Mouse (Mus musculus): ENCODE measurements around the gene Hmbs. TPM values are rescaled to one million over a fixed set of nuclear protein-coding genes. Genes with fewer than 3 reads are reported as not detected.
"Not testable (repeated sequence)": the region's sequence is repeated elsewhere in the genome, so short reads cannot be mapped to it uniquely, and the experiment has no call there.

The Hmbs gene
- polyA plus RNA-seq, 1 experiment from 2014 or later, result 291 TPM

- H3K4me1 ChIP-seq (ENCODE audit: control insufficient read depth, insufficient read depth, low read length), result peaks cover 14% of the 10 kb centered on the region
- not testable (repeated sequence) for H3K9ac ChIP-seq (ENCODE audit: low read depth, low read length); H3K36me3 ChIP-seq (ENCODE audit: control insufficient read depth, insufficient read depth, low read length); H3K27ac ChIP-seq (ENCODE audit: low read depth, low read length); H3K4me3 ChIP-seq (ENCODE audit: low read depth, low read length); ATAC-seq (replicated peaks; ENCODE audit: insufficient number of reproducible peaks, low FRiP score, low TSS enrichment); H3K9me3 ChIP-seq (replicated peaks; ENCODE audit: control insufficient read depth, low read length); H3K27me3 ChIP-seq (ENCODE audit: control insufficient read depth, insufficient read depth, low read length); H3K4me2 ChIP-seq
- WGBS (ENCODE audit: insufficient replicate concordance), result 85% methylated on average over 2 of the region's 2 CpGs
Measured at GRCm38 (mm10) chr9:44377335-44377734, 33.3 kb upstream of the Hmbs start.

GRCm38 (mm10) chr9:44376141-44376540 is 32.1 kb upstream of the Hmbs start:
- 81% methylated on average over 6 of the region's 6 CpGs for WGBS (ENCODE audit: insufficient replicate concordance)

GRCm38 (mm10) chr9:44373386-44373785 is 29.4 kb upstream of the Hmbs start:
- Histone ChIP-seq H3K4me3 (ENCODE audit: low read depth, low read length) (no peak overlapping the region), H3K36me3 (ENCODE audit: control insufficient read depth, insufficient read depth, low read length) (no peaks in the 10 kb centered on the region), H3K9me3 (replicated peaks; ENCODE audit: control insufficient read depth, low read length) (no peaks in the 10 kb centered on the region), H3K27ac (ENCODE audit: low read depth, low read length) (no peak overlapping the region), H3K4me1 (ENCODE audit: control insufficient read depth, insufficient read depth, low read length) (peaks cover under 1% of the 10 kb centered on the region; the same call in 1 of the 2 replicates), H3K4me2 (no peak overlapping the region), H3K9ac (ENCODE audit: low read depth, low read length) (no peak overlapping the region), H3K27me3 (ENCODE audit: control insufficient read depth, insufficient read depth, low read length) (no peaks in the 10 kb centered on the region)
- no peak for ATAC-seq (replicated peaks; ENCODE audit: insufficient number of reproducible peaks, low FRiP score, low TSS enrichment)

More at GRCm38 (mm10) chr9:44376141-44376540, 32.1 kb upstream of the Hmbs start:
- no peaks in the 10 kb centered on the region for H3K27me3 ChIP-seq (ENCODE audit: control insufficient read depth, insufficient read depth, low read length)
- peaks cover 11% of the 10 kb centered on the region for H3K4me1 ChIP-seq (ENCODE audit: control insufficient read depth, insufficient read depth, low read length)
- no peak overlapping the region for H3K27ac ChIP-seq (ENCODE audit: low read depth, low read length)
- no peak overlapping the region for H3K9ac ChIP-seq (ENCODE audit: low read depth, low read length)
- no peak overlapping the region for H3K4me2 ChIP-seq
- H3K36me3 ChIP-seq (ENCODE audit: control insufficient read depth, insufficient read depth, low read length), result peaks cover 2% of the 10 kb centered on the region; the same call in 1 of the 2 replicates
- H3K9me3 ChIP-seq (replicated peaks; ENCODE audit: control insufficient read depth, low read length), result no peaks in the 10 kb centered on the region
- ATAC-seq (replicated peaks; ENCODE audit: insufficient number of reproducible peaks, low FRiP score, low TSS enrichment), result no peak
- H3K4me3 ChIP-seq (ENCODE audit: low read depth, low read length), result no peak overlapping the region

- no peak overlapping the region for H3K4me3 ChIP-seq (ENCODE audit: low read depth, low read length)
- no peaks in the 10 kb centered on the region for H3K9me3 ChIP-seq (replicated peaks; ENCODE audit: control insufficient read depth, low read length)
- H3K4me1 ChIP-seq (ENCODE audit: control insufficient read depth, insufficient read depth, low read length), result 0 out of 2 replicates have a peak, but pooled peaks cover 4% of the 10 kb centered on the region
- ATAC-seq (replicated peaks; ENCODE audit: insufficient number of reproducible peaks, low FRiP score, low TSS enrichment), result no peak
- H3K9ac ChIP-seq (ENCODE audit: low read depth, low read length), result no peak overlapping the region
- H3K27ac ChIP-seq (ENCODE audit: low read depth, low read length), result no peak overlapping the region
- no peak overlapping the region for H3K4me2 ChIP-seq
- WGBS (ENCODE audit: insufficient replicate concordance), result 69% methylated on average over 3 of the region's 3 CpGs
- no peaks in the 10 kb centered on the region for H3K27me3 ChIP-seq (ENCODE audit: control insufficient read depth, insufficient read depth, low read length)
- peaks cover 2% of the 10 kb centered on the region; the same call in 1 of the 2 replicates for H3K36me3 ChIP-seq (ENCODE audit: control insufficient read depth, insufficient read depth, low read length)
Measured at GRCm38 (mm10) chr9:44364480-44364879, 20.5 kb upstream of the Hmbs start.

GRCm38 (mm10) chr9:44361931-44362330 is 17.9 kb upstream of the Hmbs start:
- 48% methylated on average over 4 of the region's 4 CpGs for WGBS (ENCODE audit: insufficient replicate concordance)
- ATAC-seq (replicated peaks; ENCODE audit: insufficient number of reproducible peaks, low FRiP score, low TSS enrichment); H3K36me3 ChIP-seq (ENCODE audit: control insufficient read depth, insufficient read depth, low read length); H3K4me1 ChIP-seq (ENCODE audit: control insufficient read depth, insufficient read depth, low read length); H3K9me3 ChIP-seq (replicated peaks; ENCODE audit: control insufficient read depth, low read length); H3K27me3 ChIP-seq (ENCODE audit: control insufficient read depth, insufficient read depth, low read length); H3K9ac ChIP-seq (ENCODE audit: low read depth, low read length): not testable (repeated sequence)
- peak overlapping the region; percentile 95 for H3K4me3 ChIP-seq (ENCODE audit: low read depth, low read length)
- H3K27ac ChIP-seq (ENCODE audit: low read depth, low read length), result peak overlapping the region; percentile 66; the same call in 1 of the 2 replicates
- H3K4me2 ChIP-seq, result peak overlapping the region; percentile 92

GRCm38 (mm10) chr9:44361190-44361917 is 17.3 kb upstream of the Hmbs start, which contains the start of gene Vps11:
Gene Vps11 (minus strand): TSS chr9:44361670.
- H3K9ac ChIP-seq (ENCODE audit: low read depth, low read length), result peak within 1 kb of the TSS; percentile 92
- H3K36me3 ChIP-seq (ENCODE audit: control insufficient read depth, insufficient read depth, low read length), result peaks cover 14% of the 10 kb centered on the region
- H3K4me2 ChIP-seq, result peak within 1 kb of the TSS; percentile 92
- peak; percentile 91 for ATAC-seq (replicated peaks; ENCODE audit: insufficient number of reproducible peaks, low FRiP score, low TSS enrichment)
- H3K9me3 ChIP-seq (replicated peaks; ENCODE audit: control insufficient read depth, low read length), result no peaks in the 10 kb centered on the region
- H3K4me3 ChIP-seq (ENCODE audit: low read depth, low read length), result peak within 1 kb of the TSS; percentile 95
- under 1% methylated on average over 44 of the region's 44 CpGs for WGBS (ENCODE audit: insufficient replicate concordance)
- H3K27ac ChIP-seq (ENCODE audit: low read depth, low read length), result peak within 1 kb of the TSS; percentile 66
- 0 out of 2 replicates have a peak, but pooled peaks cover 4% of the 10 kb centered on the region for H3K4me1 ChIP-seq (ENCODE audit: control insufficient read depth, insufficient read depth, low read length)
- no peaks in the 10 kb centered on the region for H3K27me3 ChIP-seq (ENCODE audit: control insufficient read depth, insufficient read depth, low read length)

GRCm38 (mm10) chr9:44357207-44357606 is 13.2 kb upstream of the Hmbs start:
- Histone ChIP-seq H3K4me2 (no peak overlapping the region), H3K27ac (ENCODE audit: low read depth, low read length) (no peak overlapping the region), H3K4me1 (ENCODE audit: control insufficient read depth, insufficient read depth, low read length) (0 out of 2 replicates have a peak, but pooled peaks cover 4% of the 10 kb centered on the region), H3K9me3 (replicated peaks; ENCODE audit: control insufficient read depth, low read length) (no peaks in the 10 kb centered on the region), H3K27me3 (ENCODE audit: control insufficient read depth, insufficient read depth, low read length) (no peaks in the 10 kb centered on the region), H3K4me3 (ENCODE audit: low read depth, low read length) (no peak overlapping the region), H3K9ac (ENCODE audit: low read depth, low read length) (no peak overlapping the region), H3K36me3 (ENCODE audit: control insufficient read depth, insufficient read depth, low read length) (peaks cover 39% of the 10 kb centered on the region)
- WGBS (ENCODE audit: insufficient replicate concordance), result 72% methylated on average over 4 of the region's 4 CpGs
- ATAC-seq (replicated peaks; ENCODE audit: insufficient number of reproducible peaks, low FRiP score, low TSS enrichment), result no peak

GRCm38 (mm10) chr9:44353142-44353541 is 9.1 kb upstream of the Hmbs start:
- Histone ChIP-seq H3K9ac (ENCODE audit: low read depth, low read length) (no peak overlapping the region), H3K27me3 (ENCODE audit: control insufficient read depth, insufficient read depth, low read length) (no peaks in the 10 kb centered on the region), H3K9me3 (replicated peaks; ENCODE audit: control insufficient read depth, low read length) (no peaks in the 10 kb centered on the region), H3K4me2 (no peak overlapping the region), H3K36me3 (ENCODE audit: control insufficient read depth, insufficient read depth, low read length) (peaks cover 60% of the 10 kb centered on the region), H3K4me3 (ENCODE audit: low read depth, low read length) (no peak overlapping the region), H3K27ac (ENCODE audit: low read depth, low read length) (no peak overlapping the region), H3K4me1 (ENCODE audit: control insufficient read depth, insufficient read depth, low read length) (no peaks in the 10 kb centered on the region)
- 89% methylated on average over 6 of the region's 6 CpGs for WGBS (ENCODE audit: insufficient replicate concordance)
- no peak for ATAC-seq (replicated peaks; ENCODE audit: insufficient number of reproducible peaks, low FRiP score, low TSS enrichment)

GRCm38 (mm10) chr9:44352337-44352736 is 8.3 kb upstream of the Hmbs start:
- no peak for ATAC-seq (replicated peaks; ENCODE audit: insufficient number of reproducible peaks, low FRiP score, low TSS enrichment)
- H3K4me1 ChIP-seq (ENCODE audit: control insufficient read depth, insufficient read depth, low read length), result no peaks in the 10 kb centered on the region
- 87% methylated on average over 10 of the region's 10 CpGs for WGBS (ENCODE audit: insufficient replicate concordance)
- no peaks in the 10 kb centered on the region for H3K27me3 ChIP-seq (ENCODE audit: control insufficient read depth, insufficient read depth, low read length)
- no peak overlapping the region for H3K27ac ChIP-seq (ENCODE audit: low read depth, low read length)
- no peak overlapping the region for H3K9ac ChIP-seq (ENCODE audit: low read depth, low read length)
- H3K4me2 ChIP-seq, result no peak overlapping the region
- H3K4me3 ChIP-seq (ENCODE audit: low read depth, low read length), result no peak overlapping the region
- peaks cover 61% of the 10 kb centered on the region for H3K36me3 ChIP-seq (ENCODE audit: control insufficient read depth, insufficient read depth, low read length)
- no peaks in the 10 kb centered on the region for H3K9me3 ChIP-seq (replicated peaks; ENCODE audit: control insufficient read depth, low read length)
